In genomic region chr16:84039946-84040345, GRCm38 (mm10) we compare ENCODE assay signal across 17 mouse cellular contexts.
DNase-seq lines count a peak whose midpoint lies in the region; ATAC-seq and TF ChIP-seq lines count a peak whose summit lies in the region.
"Had no signal": no experiment of that assay in that cellular context is flagged by ENCODE, and none has a peak within 500 bp of the region (broad histone marks: within the 10 kb centered on the region; RNA-seq: fewer than 3 reads in every experiment).

No protein-coding gene starts in this region.

- H3K4me3 ChIP-seq in forebrain, postnatal 0 days (ENCODE audit: low read depth, low read length): no peak overlapping the region
- H3K4me3 ChIP-seq in forebrain, embryonic 10.5 days: no peak overlapping the region
- H3K4me3 ChIP-seq in liver, adult 2 months (ENCODE audit: insufficient read depth, low read depth, low read length): no peak overlapping the region
- H3K4me3 ChIP-seq: embryonic facial prominence, embryonic 12.5 days; liver, embryonic 12.5 days; midbrain, embryonic 10.5 days; myocyte had no signal

- ATAC-seq in forebrain, postnatal 0 days: no peak
- ATAC-seq: liver, embryonic 12.5 days had no signal

- 0 out of 2 replicates have a peak, but pooled peaks cover 5% of the 10 kb centered on the region for H3K4me1 ChIP-seq in forebrain, postnatal 0 days (ENCODE audit: insufficient read depth)
- H3K4me1 ChIP-seq in forebrain, embryonic 10.5 days: no peaks in the 10 kb centered on the region
- no peaks in the 10 kb centered on the region for H3K4me1 ChIP-seq in liver, adult 2 months (ENCODE audit: control insufficient read depth, insufficient read depth, low read length)
- H3K4me1 ChIP-seq: embryonic facial prominence, embryonic 12.5 days; liver, embryonic 12.5 days; midbrain, embryonic 10.5 days had no signal

- 40% methylated on average over 2 of the region's 2 CpGs for WGBS in forebrain, postnatal 0 days
- 82% methylated on average over 2 of the region's 2 CpGs for WGBS in forebrain, embryonic 10.5 days
- 55% methylated on average over 2 of the region's 2 CpGs for WGBS in liver, adult 2 months

- no peaks in the 10 kb centered on the region for H3K27me3 ChIP-seq in forebrain, postnatal 0 days (ENCODE audit: insufficient read depth, low read length)
- H3K27me3 ChIP-seq in forebrain, embryonic 10.5 days (ENCODE audit: poor library complexity, severe bottlenecking): no peaks in the 10 kb centered on the region
- H3K27me3 ChIP-seq in liver, adult 2 months (ENCODE audit: control insufficient read depth, insufficient read depth, low read length): no peaks in the 10 kb centered on the region
- H3K27me3 ChIP-seq: embryonic facial prominence, embryonic 12.5 days; liver, embryonic 12.5 days had no signal

- H3K9me3 ChIP-seq in forebrain, postnatal 0 days (ENCODE audit: low read length): no peaks in the 10 kb centered on the region
- no peaks in the 10 kb centered on the region for H3K9me3 ChIP-seq in forebrain, embryonic 10.5 days
- H3K9me3 ChIP-seq: embryonic facial prominence, embryonic 12.5 days; liver, embryonic 12.5 days; midbrain, embryonic 10.5 days had no signal

- no peak for TF ChIP-seq POLR2A in liver, adult 2 months (IDR thresholded peaks at IDR 0.05; ENCODE audit: extremely low read depth, insufficient read depth, low read length)

- no peak overlapping the region for H3K27ac ChIP-seq in forebrain, postnatal 0 days (ENCODE audit: low read depth, low read length)
- H3K27ac ChIP-seq in forebrain, embryonic 10.5 days: no peak overlapping the region
- no peak overlapping the region for H3K27ac ChIP-seq in liver, adult 2 months (replicated peaks; ENCODE audit: insufficient read depth, low read depth, low read length)
- H3K27ac ChIP-seq: embryonic facial prominence, embryonic 12.5 days; liver, embryonic 12.5 days; midbrain, embryonic 10.5 days had no signal

- no peak overlapping the region for H3K4me2 ChIP-seq in forebrain, postnatal 0 days (ENCODE audit: low read depth)
- H3K4me2 ChIP-seq: embryonic facial prominence, embryonic 12.5 days; liver, embryonic 12.5 days; lung, embryonic 14.5 days had no signal

- peak; percentile 16 for DNase-seq in forebrain, postnatal 0 days
- DNase-seq in forebrain, embryonic 10.5 days (ENCODE audit: extremely low spot score, low spot score): no peak
- DNase-seq in liver, adult 2 months (ENCODE audit: extremely low read depth, low read depth, low spot score): peak; percentile 73
- no peak for DNase-seq in liver
- DNase-seq in adrenal gland, postnatal 14 days: peak; percentile 62
- DNase-seq in retina, postnatal 1 day: peak; percentile 35
- DNase-seq in spleen, postnatal 10 days (ENCODE audit: low spot score in 2 of 2): no peak
- DNase-seq: gastrocnemius, postnatal 10 days; heart, postnatal 14 days; layer of hippocampus, postnatal 36 days; lung, embryonic 14.5 days; lung, postnatal 4 days; thymus, adult 2 months had no signal

- H3K36me3 ChIP-seq in forebrain, postnatal 0 days (ENCODE audit: insufficient read depth): no peaks in the 10 kb centered on the region
- no peaks in the 10 kb centered on the region for H3K36me3 ChIP-seq in forebrain, embryonic 10.5 days (replicated peaks)
- H3K36me3 ChIP-seq in liver, adult 2 months (ENCODE audit: control insufficient read depth, insufficient read depth, low read length): no peaks in the 10 kb centered on the region
- H3K36me3 ChIP-seq: embryonic facial prominence, embryonic 12.5 days; liver, embryonic 12.5 days; midbrain, embryonic 10.5 days had no signal

- H3K9ac ChIP-seq in forebrain, postnatal 0 days: no peak overlapping the region
- H3K9ac ChIP-seq in liver, adult 2 months (ENCODE audit: low read depth, low read length): no peak overlapping the region
- H3K9ac ChIP-seq: embryonic facial prominence, embryonic 12.5 days; liver, embryonic 12.5 days; lung, embryonic 14.5 days had no signal

- H3K79me2 ChIP-seq in liver, adult 2 months (ENCODE audit: control insufficient read depth, insufficient read depth, low read length): no peaks in the 10 kb centered on the region

- no peak for TF ChIP-seq CTCF in forebrain, postnatal 0 days (IDR thresholded peaks at IDR 0.05; ENCODE audit: low read depth)
- no peak for TF ChIP-seq CTCF in liver, adult 2 months (IDR thresholded peaks at IDR 0.05; ENCODE audit: low read depth, low read length)

Comparison
In these comparisons a context has a peak if more than half of its experiments do, and no peak if none do; other contexts are left out.
1. DNase-seq: peak in forebrain, postnatal 0 days (single experiment), liver, adult 2 months (single experiment), adrenal gland, postnatal 14 days (single experiment) and retina, postnatal 1 day (single experiment); none in forebrain, embryonic 10.5 days (single experiment), liver (single experiment) and spleen, postnatal 10 days (0 of 2).